Mouse (Mus musculus) right cerebral cortex, adult 2 months (tissue): ENCODE data around the gene Xpot.
A peak's percentile ranks its signal among the peaks of the same experiment; 100 is the strongest.

Experiments used
- DNase-seq, 2 experiments: peaks; one replicate each; pipeline ENCODE4 v3.0.0; 2021 to 2022; ENCODE audit warnings: low spot score in 2 of 2

Gene Xpot

DNA sequence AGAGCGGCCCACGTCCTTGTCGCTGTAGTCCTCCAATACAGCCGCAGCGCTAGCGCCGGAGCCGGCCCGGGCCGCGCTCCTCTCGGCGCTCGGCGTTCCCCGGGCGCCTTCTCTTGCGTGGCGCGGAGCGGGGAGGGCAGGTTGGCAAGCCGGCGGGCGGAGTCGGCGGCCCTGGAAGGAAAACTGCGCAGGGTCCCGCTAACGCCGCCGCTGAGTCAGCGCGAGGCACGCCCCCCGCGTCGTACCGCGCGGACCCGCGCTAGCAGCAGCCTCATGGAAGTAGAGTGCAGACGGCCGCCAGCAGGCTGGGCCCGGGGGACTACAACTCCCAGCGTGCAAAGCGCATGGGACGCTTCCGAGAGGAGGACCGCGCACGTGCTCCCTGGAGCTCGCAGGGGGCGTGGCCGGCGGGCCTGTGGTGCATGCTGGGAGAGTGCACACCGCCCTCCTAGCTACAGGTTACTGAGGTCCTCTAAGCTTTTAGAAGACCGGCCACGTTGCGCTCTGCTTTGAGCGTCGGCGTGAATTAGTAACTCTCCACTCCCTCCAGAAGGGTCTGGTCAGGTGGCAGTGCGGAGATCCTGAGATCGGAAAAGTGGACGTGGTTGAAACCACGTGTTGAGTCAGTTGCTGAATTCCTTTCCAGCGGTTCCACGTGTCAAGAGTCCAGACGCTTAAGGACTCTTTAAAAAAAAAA is at the start of gene Xpot:
TSS of gene Xpot (minus strand) at position 147 of the 697 bp plus-strand sequence.
- DNase-seq = peak; percentile 98 to 99

DNA sequence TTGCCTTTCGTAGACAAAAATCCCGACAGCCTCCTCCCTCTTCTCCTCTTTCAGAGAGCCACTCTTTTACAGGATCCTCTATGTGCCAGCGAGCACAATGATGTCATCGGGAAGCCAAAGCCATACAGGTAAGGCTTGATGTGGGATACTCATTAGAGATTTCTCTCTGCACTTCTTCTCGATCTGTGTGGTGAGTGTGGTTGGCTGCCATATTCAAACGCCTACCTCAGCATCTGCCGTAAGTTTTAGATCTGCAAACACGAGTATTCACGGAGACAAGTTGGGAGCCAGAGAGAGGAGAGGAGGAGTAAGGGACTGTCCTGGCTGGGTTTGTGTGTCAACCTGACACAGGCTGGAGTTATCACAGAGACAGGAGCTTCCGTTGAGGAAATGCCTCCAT is 43.0 kb upstream of the Xpot start:
- DNase-seq = no peak

DNA sequence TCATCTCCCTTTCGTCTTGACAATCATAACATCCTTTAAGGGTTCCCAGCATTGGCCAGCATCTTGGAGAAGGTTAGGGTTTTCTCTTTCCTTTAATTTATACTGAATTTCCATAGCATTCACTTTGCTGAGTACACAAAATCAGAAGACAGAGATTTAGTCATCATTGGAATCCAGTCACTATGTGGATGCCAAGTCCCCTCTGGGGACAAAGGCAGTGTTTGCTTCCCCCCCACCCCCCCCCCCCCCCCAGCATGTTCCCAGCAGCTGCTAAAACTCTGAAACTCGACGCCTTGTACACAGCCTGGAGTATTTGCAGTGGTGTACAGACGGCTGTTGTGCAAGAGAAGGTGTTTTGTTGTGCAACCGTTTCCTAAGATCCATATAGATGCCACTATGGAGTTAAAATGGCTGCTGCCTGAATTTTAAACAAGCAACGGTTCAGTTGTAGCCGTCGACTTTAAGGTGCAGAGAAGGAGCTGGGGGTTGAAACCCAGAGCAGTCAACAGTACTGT is 39.6 kb upstream of the Xpot start:
- DNase-seq = no peak

DNA sequence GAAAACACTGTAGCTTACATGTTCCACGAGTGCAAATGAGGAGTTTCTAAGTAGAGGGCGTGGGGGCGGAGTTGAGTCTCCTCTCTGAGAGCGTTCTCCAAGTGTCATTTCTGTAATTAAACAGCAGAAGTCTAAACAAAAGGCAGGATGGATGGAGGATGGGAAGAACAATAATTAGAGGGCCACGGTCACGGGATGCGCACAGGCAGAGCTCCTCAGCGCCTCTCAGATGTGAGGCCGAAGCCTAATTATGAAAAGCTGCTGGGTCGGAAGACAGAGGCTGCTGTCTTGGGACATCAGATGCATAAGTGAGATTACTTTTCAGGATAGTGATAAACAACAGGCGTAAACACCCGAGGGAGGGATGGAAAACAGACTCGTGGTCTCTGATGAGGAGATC is 37.5 kb upstream of the Xpot start:
- DNase-seq = peak in 1 of 2 experiments; percentile 17

DNA sequence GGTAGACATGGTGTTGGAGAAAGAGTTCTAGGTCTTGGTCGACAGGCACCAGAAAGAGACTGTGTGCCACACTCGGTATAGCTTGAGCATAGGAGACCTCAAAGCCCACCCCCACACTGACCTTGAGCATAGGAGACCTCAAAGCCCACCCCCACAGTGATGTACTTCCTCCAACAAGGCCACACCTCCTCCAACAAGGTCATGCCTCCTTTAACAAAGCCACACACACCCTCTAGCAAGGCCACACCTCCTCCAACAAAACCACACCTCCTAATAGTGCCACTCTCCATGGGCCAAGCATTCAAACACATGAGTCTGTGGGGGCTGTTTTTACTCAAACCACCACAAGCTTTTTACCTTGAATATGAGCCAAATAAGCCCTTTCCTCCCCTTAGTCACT is 36.6 kb upstream of the Xpot start:
- no peak for DNase-seq

DNA sequence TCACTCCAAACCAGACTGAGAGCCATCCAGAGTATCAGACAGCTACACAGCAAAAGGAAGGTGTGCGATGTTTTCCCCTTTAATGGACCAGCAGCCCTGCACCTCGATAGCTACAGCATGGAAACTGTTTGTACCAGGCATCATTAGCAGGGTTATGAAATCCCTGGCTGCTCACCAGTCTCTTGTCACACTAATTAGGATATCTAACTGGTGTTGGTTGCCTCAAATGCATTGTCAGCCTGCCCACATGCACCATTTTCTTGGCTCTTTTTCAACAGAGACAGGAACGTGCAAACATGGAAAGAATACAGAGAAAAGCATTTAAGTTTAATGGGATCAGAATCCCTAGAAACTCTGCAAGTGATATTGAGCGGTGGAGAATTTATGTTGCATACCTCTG is 29.8 kb upstream of the Xpot start:
- DNase-seq = peak in 1 of 2 experiments; percentile 15

DNA sequence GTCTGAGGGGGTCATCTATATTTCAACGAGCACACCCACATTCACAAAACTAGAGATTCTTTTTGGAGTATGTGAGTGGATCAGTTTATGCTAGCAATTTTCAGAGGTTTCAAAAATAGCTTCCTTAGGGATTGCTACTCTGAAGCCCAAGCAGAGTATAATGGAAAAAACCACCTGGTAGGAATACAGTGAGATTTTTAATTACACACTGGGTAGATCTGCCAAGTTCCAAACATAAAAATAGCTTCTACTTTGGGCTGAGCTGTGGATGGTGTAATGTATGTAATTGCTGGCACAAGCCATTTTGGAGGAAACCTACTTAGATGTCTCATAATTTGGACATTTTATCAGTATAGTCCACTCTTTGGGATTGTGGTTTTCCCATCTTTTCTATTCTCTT is 26.9 kb upstream of the Xpot start:
- DNase-seq = no peak

DNA sequence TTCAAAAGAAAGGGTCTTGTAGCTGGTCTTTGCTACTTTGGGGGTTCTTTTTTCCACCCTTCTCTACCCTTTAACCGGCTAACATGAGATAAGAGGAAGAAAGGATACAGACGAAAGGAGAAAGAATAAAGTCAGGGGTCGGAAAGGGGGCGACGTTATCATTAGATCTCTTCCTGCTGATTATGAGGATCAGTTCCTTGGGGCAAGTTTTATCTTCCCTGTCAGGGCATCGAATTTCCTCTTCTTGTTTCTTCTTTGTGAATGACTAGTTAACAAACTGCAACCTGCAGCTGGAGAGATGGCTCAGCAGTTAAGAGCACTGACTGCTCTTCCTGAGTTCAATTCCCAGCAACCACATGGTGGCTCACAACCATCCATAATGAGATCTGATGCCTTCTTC is 20.2 kb upstream of the Xpot start:
- no peak for DNase-seq

DNA sequence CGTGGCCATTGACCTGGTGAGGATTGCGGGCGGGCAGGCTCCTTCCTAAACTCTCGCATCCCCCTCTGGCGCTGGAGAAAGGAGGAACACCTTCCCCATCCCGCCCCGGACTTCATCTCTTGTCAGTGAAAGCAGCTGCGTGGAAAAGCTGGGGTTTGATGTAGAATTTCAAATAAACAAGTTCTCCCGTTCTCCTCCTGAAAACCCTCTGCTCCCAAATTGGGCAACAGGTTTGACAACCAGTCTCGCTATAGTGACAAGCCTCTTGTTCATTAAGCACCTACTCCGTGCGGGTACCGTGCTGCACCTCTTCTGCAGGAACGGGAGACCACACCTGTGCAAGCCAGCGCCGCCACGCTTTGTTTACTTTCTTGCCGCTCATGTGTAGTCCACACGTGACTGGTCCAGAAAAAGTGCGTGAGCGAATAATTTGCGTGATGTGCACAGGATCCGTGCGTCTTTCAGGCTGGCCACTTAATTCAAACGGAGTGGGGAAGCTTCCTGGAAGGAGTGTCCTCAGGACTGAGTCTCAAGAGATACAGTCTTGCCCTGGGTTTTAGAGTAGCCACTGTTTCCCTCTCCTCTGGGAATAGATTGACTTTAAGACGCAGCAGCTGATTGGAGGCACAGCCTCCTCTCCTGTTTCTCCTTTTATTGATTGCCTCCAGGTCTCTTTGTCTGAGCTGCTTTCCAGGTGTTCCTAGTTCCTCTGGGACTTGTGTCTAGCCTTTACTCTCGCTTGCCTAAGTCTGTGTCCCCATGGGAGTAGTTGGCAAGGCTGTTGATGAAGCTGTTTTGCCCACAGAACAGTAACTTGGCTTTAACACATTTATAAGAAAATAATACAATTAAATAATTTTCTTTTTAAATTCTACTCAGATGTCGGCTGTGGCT is 16.2 kb upstream of the Xpot start:
- peak in 1 of 2 experiments; percentile 13 for DNase-seq

DNA sequence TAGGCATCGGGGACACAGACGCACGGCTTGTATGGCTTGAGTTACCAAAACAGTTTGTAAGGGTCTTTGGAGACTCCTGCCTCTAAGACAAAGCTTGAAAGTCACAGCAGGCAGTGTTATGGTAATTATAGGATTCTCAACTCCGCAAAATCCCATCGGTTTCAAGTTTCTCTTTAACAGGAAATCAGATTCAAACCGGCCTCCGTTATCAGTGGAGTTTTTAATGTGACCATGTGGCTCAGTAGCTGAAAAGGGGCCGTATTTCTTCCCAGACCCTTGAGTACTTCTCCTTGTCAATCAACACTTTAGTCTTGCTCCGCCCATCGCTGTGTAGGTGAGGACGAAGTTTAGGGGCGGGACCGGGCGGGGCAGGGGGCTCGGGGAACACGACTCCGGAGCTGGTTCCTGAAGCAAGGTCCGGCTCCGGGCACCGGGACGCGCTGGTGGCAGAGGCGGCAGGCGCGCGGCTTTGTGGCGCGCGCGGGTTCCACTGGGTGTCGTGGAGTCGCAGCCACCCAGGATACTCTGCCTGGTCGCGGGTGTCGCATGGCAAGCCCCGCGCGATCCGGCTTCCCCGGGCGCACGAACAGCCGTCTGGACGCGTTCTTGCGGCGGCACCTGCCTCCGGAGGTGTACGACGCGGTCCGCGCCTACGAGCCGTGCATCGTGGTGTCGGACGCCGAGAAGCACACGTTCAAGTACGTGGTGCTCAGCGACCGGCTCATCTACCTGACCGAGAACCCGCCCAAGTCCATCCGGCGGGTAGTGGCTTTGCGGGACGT is 15.3 kb upstream of the Xpot start, which contains the start of gene D930020B18Rik:
TSS of gene D930020B18Rik (plus strand) at position 317 of the 782 bp plus-strand sequence.
- peak in 1 of 2 experiments; percentile 10 for DNase-seq

DNA sequence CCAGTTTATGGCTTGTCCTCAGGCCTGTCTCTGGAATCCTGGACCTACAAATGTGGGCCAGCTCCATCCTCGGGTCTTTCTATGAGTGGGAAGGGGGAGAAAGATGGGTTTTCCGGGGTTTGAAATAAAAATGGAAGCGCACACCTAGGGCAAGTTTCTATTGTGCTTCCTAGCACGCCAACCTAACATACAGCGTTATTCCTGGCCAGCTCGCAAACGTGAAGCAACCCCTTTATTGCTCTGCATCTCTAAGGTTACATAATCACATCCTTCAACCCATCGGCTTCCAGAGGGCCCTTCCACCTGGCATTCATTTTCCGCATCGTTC is 14.8 kb upstream of the Xpot start:
- peak in 1 of 2 experiments; percentile 29 for DNase-seq

DNA sequence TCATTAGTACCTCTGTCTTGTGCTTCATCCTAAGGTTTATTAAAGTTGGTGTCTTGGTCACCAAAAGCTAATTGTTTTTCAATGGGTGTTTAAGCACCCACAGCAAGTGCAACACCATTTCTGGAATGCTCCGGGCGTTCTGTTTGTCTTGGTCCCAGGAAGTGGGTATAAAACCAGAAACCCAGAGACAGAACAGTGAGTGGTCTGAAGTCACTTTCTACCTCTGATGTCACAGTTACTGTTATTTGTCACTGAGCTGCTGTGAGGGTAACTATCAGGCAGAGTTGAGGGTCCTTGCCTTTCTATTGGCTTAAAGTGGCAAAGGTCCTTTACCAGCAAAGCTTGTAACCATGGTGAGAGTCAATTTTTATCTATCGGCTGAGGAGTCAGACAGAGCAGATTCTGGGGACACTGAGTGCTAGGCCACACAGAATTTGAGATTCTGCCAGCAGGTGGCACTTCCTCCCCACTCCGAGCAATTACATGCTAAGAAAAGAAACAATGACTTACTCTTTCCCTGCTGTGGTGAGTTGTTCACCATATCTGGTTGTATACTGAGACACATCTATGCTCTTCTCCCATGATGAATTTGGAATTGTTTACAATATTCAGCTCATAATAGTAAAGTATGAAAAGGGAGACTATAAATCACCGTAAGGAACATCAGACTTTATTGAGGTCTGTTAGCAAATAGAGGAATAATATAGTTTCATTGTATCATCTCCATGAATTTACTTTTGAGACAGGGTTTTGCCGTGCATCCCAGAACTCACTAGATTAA is 14.2 kb upstream of the Xpot start:
- peak; percentile 50 to 62 for DNase-seq

DNA sequence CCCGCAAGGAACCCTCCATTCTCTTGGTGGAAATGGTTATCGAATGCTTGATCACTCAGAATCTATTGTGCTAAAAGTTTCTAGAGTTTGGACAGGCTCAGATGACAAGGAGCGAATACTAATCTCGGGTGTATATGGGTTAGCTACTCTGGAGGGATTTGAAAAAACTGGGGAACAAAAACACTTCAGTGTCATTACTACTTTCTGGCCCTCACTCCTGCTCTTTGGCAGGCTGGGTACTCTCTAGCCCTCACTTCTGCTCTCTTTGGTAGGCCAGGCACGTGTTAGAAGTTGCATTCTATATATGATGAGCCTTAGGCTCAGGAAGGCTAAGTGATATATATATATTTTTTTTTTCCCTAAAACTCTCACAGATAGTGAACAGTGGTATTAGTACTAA is 13.4 kb upstream of the Xpot start:
- DNase-seq = no peak

DNA sequence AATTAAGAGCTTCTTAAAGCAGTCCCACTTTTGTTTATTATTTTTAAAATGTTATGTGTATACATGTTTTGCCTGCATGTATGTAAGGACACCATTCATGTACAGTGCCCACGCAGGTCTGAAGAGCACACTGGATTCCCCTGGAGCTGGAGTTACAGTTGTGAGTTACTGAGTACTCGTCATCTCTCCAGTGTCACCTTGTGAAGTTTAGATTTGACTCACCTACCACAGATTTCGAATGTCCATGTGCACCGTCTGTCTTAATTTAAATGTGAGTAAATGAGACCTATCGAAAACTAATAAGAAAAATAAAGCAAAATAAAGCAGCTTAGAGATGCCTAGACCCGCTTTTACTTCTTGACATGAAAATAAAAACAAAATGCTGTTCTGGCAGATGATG is 10.1 kb upstream of the Xpot start:
- no peak for DNase-seq

DNA sequence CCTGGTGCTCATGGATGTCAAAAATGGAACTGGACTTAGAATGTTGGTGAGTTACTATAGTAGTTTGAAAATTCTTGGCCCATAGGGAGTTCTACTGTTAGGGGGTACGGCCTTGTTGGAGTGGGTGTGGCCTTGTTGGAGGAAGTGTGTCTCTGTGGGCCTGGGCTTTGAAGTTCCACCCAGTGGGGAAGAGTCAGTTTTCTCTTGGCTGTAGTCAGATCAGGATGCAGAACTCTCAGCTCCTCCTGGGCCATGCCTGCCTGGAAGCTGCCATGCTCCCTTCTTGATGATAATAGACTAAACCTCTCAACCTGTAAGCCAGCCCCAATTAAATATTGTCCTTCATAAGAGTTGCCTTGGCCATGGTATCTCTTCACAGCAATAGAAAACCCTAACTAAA is 8.0 kb upstream of the Xpot start:
- DNase-seq = no peak

DNA sequence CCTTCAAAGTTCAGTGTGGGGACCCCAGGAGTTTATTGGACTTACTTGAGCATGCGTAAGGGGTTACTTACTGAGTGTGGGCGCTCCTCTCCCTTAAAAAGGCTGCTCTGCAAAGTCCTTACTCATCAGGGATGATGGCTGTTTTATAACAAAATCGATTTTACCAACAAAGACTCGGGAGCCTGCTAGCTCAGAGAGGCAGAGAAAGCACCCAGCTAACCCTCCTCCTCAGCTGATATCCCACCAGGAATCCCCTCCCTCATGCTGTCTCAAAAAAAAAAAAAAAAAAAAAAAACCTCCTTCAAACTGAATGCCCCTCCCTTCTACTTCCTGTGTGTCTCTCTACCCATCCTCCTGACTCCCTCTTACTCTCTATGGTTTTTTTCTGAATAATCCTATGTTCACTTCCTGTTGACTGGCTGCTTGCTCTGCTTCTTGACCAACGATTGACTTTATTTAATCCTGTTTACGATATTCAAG is 2.5 kb upstream of the Xpot start:
- no peak for DNase-seq

DNA sequence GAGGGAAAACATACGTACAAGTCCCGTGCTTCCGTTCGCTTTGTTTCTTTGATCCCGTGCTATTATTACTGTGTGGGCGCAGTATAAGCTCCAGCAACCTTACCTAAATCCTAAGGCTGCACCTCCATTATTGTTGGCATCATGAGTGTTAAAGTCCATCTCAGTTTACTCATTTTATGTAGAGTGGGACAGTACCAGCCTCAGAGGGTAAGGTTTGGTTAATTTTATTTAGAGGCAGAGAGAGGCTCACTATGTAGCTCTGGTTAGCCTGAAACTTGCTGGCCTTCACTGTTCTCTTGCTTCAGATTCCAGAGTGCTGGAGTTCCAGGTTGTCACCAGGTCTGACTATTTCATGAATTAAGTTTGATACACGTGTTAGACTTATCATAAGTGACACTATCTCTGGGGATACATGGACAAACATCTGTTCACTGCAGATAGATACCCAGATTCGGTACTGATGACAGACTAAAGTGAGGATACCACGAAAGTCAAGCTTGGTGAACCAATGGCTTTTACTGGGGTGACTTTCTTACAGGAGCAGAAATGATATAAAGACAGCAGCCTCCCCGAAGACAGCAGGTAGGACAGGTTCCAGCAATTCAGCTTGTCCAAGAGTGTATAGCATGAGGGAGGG is 1.2 kb upstream of the Xpot start:
- DNase-seq = no peak

DNA sequence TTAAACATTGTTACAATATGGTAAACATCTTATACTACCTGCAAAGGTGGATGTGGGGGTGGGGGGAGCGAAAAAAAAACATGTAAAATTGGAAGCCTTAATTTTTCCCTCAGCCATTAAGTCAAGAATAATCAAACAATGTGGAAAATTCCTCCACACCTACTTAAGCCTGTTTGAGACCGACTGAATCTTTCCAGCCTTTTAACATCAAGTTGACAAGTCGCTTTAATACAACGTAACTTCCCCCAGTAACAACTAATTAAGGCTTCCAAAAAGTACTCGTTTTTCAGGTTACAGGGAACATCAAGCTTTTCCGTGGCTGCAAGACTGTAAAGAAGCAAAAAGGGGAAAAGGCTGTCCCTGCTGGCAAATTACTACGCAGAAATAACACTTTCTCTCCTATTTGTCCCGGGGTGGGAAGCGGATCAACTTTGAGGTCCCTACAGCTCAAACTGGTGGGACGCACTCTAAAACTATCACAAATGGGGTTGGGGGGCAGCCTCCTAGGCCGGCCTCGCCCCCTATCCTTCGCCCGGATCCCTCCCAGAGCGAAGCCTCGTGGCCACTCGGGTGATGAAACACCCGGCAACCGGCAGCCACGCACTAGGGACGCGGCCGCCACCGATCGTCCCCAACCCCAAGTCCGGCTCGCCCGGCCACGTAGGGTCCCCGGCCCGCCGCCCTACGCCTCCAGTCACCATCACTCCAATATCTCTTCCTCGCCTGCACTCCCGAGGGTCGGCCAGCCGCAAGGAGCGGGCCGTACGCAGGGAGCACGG is 536 bp downstream of the Xpot start:
- DNase-seq = no peak

DNA sequence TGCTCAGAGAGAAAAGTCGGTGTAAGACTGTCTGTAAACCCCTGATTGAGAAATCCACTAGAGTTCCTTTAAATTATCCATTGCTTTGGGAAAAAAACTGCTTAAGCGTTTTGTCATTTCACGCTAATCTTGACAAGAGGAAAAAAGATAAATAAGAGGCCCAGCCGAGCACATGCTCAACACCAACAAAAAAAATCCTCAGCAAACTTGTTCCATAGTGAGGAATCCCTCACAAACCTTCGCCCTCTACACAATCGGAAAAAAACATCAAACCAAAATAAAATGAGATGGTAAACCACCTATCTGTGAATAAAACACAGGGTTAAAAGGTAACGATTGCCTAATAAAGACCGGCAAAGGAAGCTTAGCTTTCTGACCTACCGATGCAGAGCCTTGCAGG is 1.1 kb downstream of the Xpot start:
- DNase-seq = no peak

DNA sequence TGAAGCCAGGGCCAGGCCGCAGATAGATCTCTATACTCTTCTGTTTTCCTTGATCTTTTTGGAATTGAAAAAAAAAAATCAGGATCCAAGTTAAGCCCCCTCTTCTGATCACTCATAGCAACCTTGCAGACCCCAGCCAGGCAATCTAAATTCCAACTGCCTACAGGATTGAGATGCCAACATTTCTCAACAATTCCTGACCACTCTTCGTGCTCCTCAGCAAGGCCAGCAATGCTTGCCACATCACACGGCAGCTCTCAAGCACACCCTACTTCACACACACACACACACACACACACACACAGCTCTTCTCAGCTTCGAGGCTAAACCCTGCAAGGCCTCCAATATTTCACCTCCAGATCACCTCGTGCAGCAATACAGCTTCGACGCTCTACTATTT is 2.5 kb downstream of the Xpot start:
- no peak for DNase-seq
